Mouse (Mus musculus) v-Abl transformed pro-B cells (cell line): ENCODE measurements at regions not wholly inside any gene's neighbourhood (a gene's known extent, or its start where the extent isn't known, plus 50 kb on each side); places are given as distances from the start of the nearest gene placed in this dataset.
"Not testable (repeated sequence)": the region's sequence is repeated elsewhere in the genome, so short reads cannot be mapped to it uniquely, and the experiment has no call there.

Source experiments
- in situ Hi-C, 2 experiments: fragments of 400-800 bp; cut with MboI; formaldehyde crosslinking; loops; one replicate each; pipeline ENCODE4 v1.15.1; 2025; ENCODE audit not compliant: unreplicated experiment in 2 of 2

DNA sequence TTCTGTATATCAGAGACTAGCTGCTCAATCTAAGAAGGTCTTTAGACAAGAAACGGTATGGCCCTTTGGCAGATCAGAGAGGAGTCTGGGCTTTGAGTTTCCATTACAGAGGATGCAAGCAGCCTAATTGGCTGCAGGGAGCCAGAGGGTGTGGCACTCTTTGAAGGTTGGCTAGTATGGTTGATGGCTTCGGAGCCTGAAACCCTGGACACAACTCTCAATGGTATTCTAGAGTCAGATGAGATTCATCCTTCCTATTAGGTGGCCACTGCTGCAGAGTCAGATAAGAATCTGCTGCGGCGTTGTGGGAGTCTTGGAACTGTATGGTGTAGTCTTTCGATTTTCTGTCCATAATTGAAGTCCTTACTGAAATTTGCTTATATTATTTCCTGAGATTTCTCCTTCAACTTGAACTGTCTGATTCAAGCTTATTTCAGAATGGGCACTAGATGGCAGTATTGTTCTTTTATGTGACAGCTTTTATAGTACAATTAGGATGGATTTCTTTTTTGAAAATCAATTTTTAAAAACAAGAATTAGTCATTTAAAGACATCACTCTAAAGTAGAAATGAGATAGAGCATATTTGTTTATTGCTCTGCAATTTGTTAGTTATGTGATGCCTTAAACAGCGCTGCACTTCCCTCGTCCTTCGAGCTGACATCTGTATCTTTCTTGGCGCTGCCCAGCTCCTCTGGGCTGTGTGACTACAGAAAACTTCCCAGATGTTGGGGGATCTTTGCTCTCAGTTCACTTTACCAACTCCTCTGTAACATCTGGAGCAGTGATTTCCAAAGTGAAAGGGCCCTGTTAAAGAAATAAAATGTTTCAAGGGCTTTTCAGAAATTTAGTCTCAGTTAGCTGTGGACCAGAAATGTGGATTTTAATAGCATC lies 151.0 kb upstream of the Ttc29 start:
- in situ Hi-C loops = loop anchor here (5.0 to 10.0 kb wide), 6 partner anchors 590 to 1525 kb away; no protein-coding TSS in a partner anchor

- in situ Hi-C loops = loop anchor here (5.0 to 10.0 kb wide), 6 partner anchors 589 to 1524 kb away; no protein-coding TSS in a partner anchor
These were observed 149.6 kb upstream of the Ttc29 start for GRCm38 (mm10) chr8:78063529-78063928.

- in situ Hi-C loops = loop anchor here (5.0 to 10.0 kb wide), 6 partner anchors 588 to 1523 kb away; no protein-coding TSS in a partner anchor
These were observed 148.9 kb upstream of the Ttc29 start for GRCm38 (mm10) chr8:78064161-78064560.

DNA sequence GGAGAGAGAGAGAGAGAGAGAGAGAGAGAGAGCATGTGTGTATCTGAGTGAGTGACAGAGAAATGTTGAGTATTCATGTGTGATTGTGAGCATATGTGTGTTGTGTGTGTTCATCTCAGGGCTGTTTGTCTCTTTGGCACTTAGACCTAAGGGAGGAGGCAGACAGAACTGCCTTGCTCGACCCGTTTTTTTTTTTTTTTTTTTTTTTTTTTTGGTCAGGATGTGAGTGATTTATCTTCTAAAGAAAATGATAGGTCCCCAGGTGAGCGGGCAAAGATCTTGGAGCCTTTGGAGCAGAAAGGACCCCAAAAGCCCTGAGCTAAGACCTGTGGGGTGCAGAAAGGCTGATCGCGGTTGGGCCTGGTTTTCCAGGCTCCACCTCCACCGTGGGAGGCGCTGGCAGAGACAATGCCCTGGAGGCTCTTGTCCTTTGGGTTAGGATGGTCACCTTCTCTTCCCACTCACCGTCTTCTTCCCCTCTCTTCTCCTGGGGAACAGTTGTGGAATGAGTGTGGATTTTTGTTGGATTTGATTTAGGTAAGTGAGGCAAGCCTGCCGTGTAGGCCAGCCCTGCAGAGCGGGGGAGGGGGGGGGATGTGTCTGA lies 147.1 kb upstream of the Ttc29 start:
- in situ Hi-C loops = loop anchor here in 1 of 2 experiments (10.0 kb wide), 1 partner anchor 1519 kb away; no protein-coding TSS in a partner anchor

- in situ Hi-C loops = loop anchor here in 1 of 2 experiments (10.0 kb wide), 1 partner anchor 1517 kb away; no protein-coding TSS in a partner anchor
These were observed 144.8 kb upstream of the Ttc29 start for GRCm38 (mm10) chr8:78068087-78068910.

- in situ Hi-C loops = no loop called here
These were observed 139.3 kb upstream of the Ttc29 start for GRCm38 (mm10) chr8:78073821-78074220.

- in situ Hi-C loops = no loop called here
These were observed 136.0 kb upstream of the Ttc29 start for GRCm38 (mm10) chr8:78077122-78077521.

GRCm38 (mm10) chr8:78081395-78081794 lies 131.7 kb upstream of the Ttc29 start:
- in situ Hi-C loops = not testable (repeated sequence)

DNA sequence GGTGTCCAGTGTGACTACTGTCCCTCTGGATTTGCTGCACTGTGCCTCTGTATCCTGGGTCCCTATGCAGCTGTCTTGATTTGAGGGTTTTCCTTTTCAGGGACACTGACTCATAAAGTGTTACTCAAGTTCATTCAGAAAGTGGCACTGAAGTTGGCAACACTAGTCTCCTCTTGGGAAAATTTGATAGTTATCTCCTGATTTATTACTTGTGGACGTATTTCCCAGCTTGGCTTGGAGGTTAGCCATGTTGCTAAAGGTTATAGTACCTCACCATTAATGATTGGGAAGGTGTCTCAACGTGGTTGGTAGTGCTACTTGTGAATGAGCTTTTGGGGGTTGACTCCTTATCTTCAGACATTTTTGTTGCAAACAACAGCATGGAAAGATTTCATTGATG lies 130.1 kb upstream of the Ttc29 start:
- in situ Hi-C loops = no loop called here

- in situ Hi-C loops = no loop called here
These were observed 126.7 kb upstream of the Ttc29 start for GRCm38 (mm10) chr8:78086361-78086760.

DNA sequence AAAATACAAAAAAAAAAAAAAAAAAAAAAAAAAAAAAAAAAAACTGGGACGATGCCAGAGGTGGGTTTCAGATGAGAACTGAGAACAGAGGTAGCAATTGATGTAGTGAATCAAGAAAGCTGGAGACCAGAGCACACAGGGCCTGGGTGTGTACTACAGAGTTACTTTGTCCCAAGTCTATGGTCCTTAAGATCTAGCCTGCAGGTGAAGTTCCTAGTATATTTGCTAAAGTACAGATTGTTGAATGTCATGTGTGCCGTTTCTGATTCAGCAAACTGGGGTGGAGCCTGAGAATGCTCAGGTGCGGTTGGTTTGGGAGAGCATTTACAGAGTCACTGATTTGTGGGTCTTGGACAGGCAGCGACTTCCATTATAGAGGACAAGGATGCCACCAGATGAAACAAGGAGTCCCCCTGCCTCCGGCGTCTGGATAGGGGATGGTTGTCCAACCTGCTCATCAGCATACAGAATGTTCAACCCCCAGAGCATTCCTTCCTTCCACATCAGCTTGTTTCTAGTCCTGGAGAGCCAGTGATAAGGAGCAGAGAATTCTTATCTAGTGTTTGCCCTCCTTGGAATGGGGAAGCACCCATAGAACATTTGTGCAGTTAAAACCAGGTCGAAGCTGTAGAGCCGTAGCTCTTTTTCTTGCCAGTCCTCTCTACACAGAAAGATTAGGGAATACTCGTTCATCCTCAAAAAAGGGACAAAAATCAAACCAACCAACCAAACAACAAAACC lies 122.5 kb upstream of the Ttc29 start:
- in situ Hi-C loops = no loop called here

DNA sequence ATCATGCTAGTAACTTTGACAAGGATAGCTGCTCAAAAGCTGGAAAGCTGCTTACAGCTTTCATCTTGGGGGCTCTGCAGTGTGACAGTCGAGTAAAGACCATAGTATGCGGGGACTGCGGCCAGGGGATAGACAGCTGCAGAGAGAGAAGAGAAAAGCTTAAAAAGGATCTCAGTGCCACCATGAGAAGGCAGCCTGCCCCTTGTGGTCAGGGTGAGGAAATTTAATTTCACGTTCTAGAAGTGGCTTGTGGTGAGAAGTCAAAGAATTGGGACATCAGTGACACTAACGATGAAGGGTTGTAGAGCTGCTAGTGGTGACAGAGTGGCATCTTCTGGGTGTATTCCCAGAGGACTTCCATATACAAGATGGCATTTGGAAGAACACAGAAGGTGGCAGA lies 116.7 kb upstream of the Ttc29 start:
- in situ Hi-C loops = no loop called here

- in situ Hi-C loops = no loop called here
These were observed 114.8 kb upstream of the Ttc29 start for GRCm38 (mm10) chr8:78098191-78098745.

- in situ Hi-C loops = no loop called here
These were observed 114.0 kb upstream of the Ttc29 start for GRCm38 (mm10) chr8:78099091-78099490.

DNA sequence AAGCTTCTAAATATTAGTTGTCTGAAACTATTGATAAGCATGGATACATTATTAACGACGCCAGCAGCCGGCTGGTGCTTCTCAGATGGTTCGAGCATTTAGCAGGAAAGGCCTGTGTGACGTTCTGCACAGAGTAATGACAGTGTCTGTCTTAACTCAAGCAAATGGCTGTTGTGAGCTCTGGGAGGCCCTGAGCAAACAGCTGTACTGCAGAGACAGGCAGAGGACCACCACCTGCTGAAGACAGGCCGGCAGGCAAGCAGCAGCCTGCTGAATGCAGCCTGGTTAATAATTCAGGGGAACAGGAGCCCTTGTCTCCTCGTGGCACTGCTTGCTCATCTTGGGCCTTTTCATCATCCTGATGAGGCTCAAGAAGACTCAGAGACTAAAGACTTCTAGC lies 105.8 kb upstream of the Ttc29 start:
- in situ Hi-C loops = no loop called here

DNA sequence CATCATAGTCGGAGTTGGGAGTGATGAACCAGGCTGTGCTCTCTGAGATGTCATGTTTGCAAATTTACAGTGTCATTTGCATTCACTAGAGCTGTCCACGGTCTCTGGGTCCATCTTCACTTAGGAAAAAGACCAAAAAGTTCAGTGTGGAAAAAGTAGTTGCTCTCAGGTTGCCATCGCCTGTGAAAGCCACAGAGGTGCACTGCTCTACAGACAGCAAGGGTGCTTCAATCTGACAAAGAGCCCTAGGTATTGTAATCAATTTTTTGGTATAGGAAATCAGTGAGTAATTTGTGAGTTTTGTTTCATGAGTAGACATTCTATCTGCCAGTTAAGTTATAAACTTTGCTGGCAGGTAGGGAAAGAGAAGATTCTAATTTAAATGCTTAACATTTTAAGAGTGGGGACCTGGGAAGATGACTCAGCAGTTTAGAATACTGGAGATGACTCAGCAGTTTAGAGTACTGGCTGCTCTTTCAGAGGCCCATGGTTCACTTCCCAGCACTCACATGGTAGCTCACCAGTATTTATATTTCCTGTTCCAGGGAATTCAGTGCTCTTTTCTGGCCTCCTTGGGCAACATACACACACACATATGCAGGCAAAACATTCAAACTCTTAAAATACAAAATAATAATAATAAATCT lies 103.0 kb upstream of the Ttc29 start:
- in situ Hi-C loops = no loop called here

GRCm38 (mm10) chr8:78113105-78113504 lies 100.0 kb upstream of the Ttc29 start:
- in situ Hi-C loops = no loop called here

GRCm38 (mm10) chr8:78114512-78114911 lies 98.6 kb upstream of the Ttc29 start:
- in situ Hi-C loops = no loop called here

GRCm38 (mm10) chr8:78117191-78117590 lies 95.9 kb upstream of the Ttc29 start:
- in situ Hi-C loops = no loop called here
